Mouse (Mus musculus) kidney, postnatal 14 days (tissue): ENCODE measurements at regions not wholly inside any gene's neighbourhood (a gene's known extent, or its start where the extent isn't known, plus 50 kb on each side); places are given as distances from the start of the nearest gene placed in this dataset.
"Not testable (repeated sequence)": the region's sequence is repeated elsewhere in the genome, so short reads cannot be mapped to it uniquely, and the experiment has no call there.

Source experiments
- DNase-seq: peaks from one replicate; pipeline ENCODE4 v3.0.0; 2022; ENCODE audit warnings: mixed read lengths

DNA sequence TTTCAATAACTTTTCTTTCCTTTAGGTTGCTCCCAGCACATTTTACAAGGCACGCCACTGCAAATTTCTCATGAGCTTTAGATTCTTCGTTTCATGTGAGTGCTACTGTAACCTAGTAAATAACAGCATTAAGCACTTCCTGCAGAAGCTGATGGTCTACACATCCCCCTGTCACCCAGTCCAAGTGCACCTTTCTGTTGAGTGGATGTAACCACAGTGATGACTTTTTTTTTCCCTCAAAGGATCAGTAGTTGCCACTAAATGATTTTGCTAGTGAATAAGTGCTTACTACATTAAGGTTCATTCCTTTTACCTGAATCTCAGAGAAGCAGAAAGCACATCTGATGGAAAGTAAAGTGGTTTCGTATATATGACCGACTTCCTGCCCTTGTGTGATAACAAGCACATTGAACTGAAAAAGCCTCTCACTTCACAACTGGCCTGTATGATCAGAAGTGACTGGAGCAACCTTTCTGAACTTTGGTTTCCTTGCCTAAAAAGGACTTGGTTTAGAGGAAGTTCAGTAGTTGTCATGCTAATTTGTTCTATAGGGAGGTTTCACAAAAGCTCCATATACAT, 453.0 kb upstream of the Klf6 start:
- DNase-seq, result no peak

DNA sequence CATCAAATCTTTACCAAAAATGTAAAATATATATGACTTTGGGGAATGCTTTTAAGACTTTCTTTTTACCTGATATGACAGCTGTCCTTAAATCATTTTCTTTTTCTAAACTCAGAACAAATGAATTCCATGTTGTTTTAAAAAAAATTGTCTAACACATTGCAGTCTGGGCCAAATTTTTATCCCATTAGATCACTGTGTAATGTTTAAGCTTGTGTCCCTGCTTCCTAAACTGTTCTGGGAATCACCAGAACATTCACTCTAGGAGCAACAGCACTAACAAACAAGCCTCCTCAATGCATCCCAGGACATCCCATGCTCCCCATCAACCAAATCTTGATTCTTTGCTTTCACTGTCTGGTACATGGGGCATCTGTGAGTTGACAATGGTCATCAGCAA, 449.2 kb upstream of the Klf6 start:
- no peak for DNase-seq

DNA sequence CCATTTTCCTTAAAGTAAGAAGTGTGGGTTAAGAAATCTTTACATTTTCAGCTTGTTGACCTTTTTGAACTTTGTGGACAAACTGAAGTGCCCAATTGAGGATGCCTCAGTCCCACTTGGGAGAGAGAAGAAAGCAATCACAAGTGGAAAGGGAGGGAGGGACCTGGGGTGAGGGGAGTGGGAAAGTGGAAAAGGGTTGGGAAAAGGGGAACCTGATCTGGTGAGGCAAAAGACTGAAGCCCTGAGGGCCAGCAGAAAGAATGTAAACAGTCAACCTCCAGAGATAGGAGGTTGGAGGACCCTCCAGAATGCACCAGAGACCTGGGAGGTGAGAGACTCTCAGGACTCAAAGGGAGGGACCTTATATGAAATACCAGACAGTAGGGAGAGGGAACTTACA, 448.3 kb upstream of the Klf6 start:
- not testable (repeated sequence) for DNase-seq

GRCm38 (mm10) chr13:5424110-5424509, 437.2 kb upstream of the Klf6 start:
- peak; percentile 50 for DNase-seq

- DNase-seq, result peak; percentile 4
Measured at GRCm38 (mm10) chr13:5425491-5426232, 435.6 kb upstream of the Klf6 start.

DNA sequence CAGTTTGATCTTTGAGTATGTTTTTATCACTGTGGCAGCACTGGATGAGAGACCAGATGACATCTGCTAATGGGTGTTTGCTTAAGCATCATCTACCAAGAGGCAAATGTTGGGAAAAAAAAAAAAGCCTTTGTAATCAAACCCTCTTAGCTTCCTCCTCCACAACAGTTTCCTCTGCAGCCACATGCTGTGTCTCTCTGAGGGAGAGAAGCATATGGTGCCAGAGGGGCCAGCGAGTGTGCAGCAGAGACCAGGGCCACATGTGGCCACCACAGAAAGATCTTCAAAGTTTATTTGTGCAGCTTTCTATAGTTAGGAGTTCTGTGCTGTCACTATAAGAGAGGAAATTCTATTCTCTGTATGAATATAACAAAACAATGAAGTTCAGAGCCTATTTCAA, 427.6 kb upstream of the Klf6 start:
- DNase-seq, result no peak

DNA sequence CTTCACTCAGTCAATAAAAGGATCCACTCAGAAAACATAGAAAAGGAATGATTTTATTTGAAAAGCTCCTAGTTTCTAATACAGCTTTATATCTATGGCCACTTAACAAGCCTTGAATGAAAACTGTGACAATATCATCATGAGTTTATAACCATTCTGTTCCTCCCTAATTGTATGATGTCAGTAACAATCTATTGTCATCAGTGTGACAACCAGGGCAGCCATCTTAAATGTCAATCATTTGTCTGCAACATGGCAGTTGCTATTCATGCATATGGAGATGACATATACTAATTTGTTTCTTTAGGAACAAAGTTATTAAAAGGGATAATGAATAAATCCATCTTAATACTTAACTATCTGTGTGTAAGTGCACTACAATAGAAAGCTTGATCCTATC, 426.2 kb upstream of the Klf6 start:
- no peak for DNase-seq

- DNase-seq, result no peak
Measured at GRCm38 (mm10) chr13:5436191-5436590, 425.1 kb upstream of the Klf6 start.

DNA sequence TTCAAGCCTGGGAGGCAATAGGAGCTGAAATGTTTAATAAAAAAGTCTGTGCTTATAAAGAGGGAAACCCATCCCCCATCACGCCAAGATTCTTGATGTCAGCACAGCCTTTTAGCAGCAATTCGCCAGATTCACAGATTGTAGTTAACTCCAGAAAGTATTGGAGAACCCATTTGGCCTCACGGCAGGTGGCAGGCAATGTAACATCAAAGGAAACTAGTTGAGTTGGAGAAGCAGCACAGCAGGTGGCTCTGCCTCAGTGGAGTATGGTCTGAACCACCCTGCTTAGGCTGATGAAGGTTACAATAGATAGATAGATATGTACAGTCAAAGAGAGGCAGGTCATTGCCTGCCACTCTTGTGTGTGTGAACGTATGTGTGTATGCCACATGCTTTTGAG, 420.8 kb upstream of the Klf6 start:
- DNase-seq, result no peak

- no peak for DNase-seq
Measured at GRCm38 (mm10) chr13:5444759-5445478, 416.4 kb upstream of the Klf6 start.

- DNase-seq, result no peak
Measured at GRCm38 (mm10) chr13:5448601-5449000, 412.7 kb upstream of the Klf6 start.

GRCm38 (mm10) chr13:5480779-5481178, 380.5 kb upstream of the Klf6 start:
- DNase-seq, result no peak

DNA sequence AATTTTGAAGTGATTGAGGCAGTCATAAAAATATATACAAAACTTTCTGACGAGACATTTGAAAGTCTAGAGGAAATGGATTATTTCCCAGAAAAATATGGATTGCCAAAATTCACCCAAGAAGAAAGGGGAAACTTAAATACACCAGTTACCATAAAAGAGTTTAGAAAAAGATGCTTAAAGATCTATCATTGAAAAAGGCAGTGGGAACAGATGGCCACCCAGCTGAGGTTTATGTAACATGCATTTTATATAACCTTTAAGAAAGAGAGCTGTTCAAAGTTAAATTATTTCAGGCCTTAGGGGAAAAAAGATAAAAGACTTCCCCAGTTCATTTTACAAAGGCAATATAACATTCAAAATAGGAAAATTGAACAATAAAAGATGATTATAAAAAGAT, 369.0 kb upstream of the Klf6 start:
- DNase-seq, result no peak

DNA sequence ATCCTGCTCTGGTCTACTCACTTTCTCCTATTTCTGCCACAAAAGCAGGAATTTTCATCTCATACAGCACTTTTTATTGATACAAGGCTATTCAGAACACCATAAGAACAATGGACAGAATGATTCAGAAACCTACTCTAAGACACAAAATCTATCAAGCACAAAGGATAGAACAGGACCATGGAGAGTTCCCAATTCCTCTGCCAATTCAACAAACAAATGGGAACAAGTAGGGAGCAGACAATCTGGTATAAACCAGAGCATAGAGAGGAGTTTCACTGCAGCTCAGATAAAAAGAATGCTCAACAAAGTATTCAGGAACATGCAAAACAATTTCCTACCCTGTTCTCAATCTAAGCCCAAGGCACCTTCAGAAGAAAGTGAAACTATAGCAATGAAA, 363.7 kb upstream of the Klf6 start:
- DNase-seq, result peak; percentile 13

DNA sequence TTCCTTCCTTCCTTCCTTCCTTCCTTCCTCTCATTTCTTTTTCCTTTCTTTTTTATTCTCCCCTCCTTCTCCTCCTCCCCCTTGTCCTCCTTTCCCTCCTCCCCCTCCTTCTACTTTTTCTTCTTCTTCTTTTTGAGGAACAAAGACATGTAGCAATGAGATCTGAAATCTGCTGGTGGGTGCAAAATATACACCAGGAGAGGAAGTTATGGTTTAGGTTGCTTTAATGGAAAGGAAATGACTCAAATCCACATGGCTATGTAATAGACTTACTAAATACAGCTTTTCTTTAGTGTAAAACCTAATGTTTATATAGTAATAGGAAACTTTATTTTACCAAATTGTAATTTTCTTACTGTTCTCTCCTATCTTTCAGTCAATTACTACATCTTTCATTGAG, 349.5 kb upstream of the Klf6 start:
- DNase-seq, result no peak

GRCm38 (mm10) chr13:5515552-5515951, 345.7 kb upstream of the Klf6 start:
- DNase-seq, result no peak

DNA sequence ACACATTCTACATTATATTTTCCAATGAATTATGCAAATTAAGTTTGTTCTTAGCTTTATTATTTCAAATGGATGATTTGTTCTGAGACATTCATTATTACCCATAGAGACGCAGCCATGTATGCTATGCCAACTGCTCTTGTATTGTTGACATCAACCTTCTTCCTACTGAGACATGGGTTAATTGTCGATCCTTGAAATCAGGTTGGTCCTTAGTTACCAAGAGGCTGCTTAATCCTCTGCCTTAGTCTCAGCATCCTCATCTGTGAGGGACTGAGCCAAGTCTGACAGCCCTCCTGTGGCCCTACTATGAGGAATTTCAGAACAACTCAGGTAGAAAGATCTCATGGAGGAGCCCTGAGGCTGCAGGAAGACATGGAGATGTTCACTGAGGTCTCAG, 345.2 kb upstream of the Klf6 start:
- no peak for DNase-seq

GRCm38 (mm10) chr13:5519181-5519580, 342.1 kb upstream of the Klf6 start:
- no peak for DNase-seq

DNA sequence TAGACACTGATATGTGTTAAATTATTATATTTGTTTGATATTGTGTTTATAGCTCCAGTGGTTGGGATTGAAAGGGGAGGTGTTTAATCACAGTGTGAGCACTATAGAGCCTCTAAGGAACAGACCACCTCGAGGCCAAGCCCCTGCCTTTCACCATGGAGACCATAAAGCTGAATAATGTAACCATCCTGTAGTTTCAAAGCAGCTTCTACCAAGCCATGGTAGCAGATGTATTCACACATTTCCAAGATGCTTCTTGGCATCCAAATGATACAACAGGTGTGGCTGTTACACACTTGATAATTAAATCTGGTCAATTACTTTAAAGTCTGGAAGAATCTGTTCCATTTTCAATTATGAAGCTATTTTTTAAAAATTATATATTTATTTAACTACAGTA, 341.7 kb upstream of the Klf6 start:
- DNase-seq, result no peak

GRCm38 (mm10) chr13:5527400-5527799, 333.9 kb upstream of the Klf6 start:
- DNase-seq, result no peak

- DNase-seq, result no peak
Measured at GRCm38 (mm10) chr13:5540321-5540720, 321.0 kb upstream of the Klf6 start.

DNA sequence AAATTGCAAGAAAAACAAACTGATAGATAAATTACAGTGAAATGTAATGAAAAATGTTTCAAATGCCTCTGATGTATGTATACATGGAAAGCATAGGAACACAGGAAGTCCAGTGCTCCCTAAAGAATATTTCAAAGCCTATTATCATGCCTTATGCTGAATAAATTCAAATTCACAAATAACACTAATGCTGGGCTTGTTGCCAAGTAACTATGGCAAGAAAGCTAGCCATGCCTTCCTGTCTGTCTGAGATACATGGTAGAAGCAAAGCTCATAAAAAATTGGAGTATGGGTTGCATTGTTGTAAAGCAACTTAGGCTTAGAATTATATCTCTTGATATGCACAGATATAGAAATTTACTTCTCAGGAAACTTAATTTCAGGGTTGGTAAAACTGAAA, 315.8 kb upstream of the Klf6 start:
- no peak for DNase-seq

DNA sequence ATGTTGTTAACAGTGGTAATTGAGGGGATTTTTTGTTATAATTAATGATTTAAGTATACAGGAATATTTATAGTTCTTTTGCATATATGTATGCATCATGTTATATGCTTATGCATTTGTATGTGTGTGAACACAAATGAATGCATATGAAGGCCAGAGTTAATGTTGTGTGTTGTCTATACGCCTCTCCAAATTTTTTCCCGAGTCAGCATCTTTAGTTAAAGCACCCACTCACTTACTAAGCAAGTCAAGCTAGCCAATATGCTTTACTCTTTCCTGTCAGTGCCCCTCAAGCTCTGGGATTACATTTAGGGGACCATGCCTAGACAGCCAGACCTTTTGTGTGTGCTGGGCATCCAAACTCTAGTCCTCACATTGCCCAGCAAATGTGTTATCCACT, 315.3 kb upstream of the Klf6 start:
- no peak for DNase-seq

DNA sequence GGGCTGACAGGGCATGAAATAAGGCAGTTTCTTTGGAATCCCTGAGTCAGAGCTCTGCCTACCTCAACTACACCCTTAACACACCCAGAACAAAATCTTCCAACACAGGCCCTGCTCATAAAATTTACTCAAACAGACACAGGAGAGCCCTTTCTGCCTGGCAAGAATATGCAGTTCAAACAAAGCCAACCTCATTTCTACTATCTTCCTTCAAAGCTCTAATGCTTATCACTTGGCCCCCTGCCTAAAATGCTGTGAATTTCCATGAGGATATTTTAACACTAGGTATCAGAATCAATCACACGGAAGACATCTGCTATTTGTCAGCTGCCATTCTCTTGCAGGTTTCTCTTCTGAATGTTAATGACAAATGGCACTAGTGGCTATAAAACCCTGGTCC, 314.3 kb upstream of the Klf6 start:
- no peak for DNase-seq
